Mouse (Mus musculus) stomach, embryonic 14.5 days (tissue): ENCODE data around the gene Prune2. TPM values are rescaled to one million over a fixed set of nuclear protein-coding genes. Genes with fewer than 3 reads are reported as not detected.

Experiments
- ATAC-seq: fragments of 200-750 bp; cut with Nextera tagmentation; 2 replicates; pipeline ENCODE4 v1.8.0; 2017; ENCODE audit warnings: low read depth, moderate TSS enrichment; ENCODE audit not compliant: insufficient number of reproducible peaks, insufficient read depth, low FRiP score
- H3K27ac ChIP-seq: fragments of 300-500 bp; sonication (generic); 2 replicates; pipeline ENCODE4 v1.5.1; 2014; ENCODE audit warnings: mild to moderate bottlenecking, low read length, moderate library complexity, mixed read lengths
- H3K27me3 ChIP-seq: fragments of 300-500 bp; sonication (generic); 2 replicates; pipeline ENCODE4 v1.6.1; 2014; ENCODE audit warnings: low read length, control low read depth, mixed read lengths; ENCODE audit not compliant: control insufficient read depth, insufficient read depth
- H3K36me3 ChIP-seq: fragments of 300-500 bp; sonication (generic); 2 replicates; pipeline ENCODE4 v1.6.1; 2014; ENCODE audit warnings: mild to moderate bottlenecking, control low read depth, low read length, moderate library complexity, mixed read lengths; ENCODE audit not compliant: control insufficient read depth, insufficient read depth
- H3K4me1 ChIP-seq: fragments of 300-500 bp; sonication (generic); 2 replicates; pipeline ENCODE4 v1.6.1; 2014; ENCODE audit warnings: low read length, control low read depth, mixed read lengths; ENCODE audit not compliant: control insufficient read depth, insufficient read depth
- H3K4me2 ChIP-seq: fragments of 300-500 bp; sonication (generic); replicated peaks from 2 replicates; pipeline ENCODE4 v1.6.1; 2014; ENCODE audit warnings: low read depth, low read length, control low read depth
- H3K4me3 ChIP-seq: fragments of 300-500 bp; sonication (generic); 2 replicates; pipeline ENCODE4 v1.5.1; 2014; ENCODE audit warnings: low read depth, low read length, control low read depth
- H3K9ac ChIP-seq: fragments of 300-500 bp; sonication (generic); replicated peaks from 2 replicates; pipeline ENCODE4 v1.6.1; 2014; ENCODE audit warnings: low read depth, mild to moderate bottlenecking, control low read depth, low read length, moderate library complexity, mixed read lengths
- H3K9me3 ChIP-seq: fragments of 300-500 bp; sonication (generic); 2 replicates; pipeline ENCODE4 v1.6.1; 2016; ENCODE audit warnings: low read depth, low read length, control low read depth; ENCODE audit not compliant: control insufficient read depth
- WGBS: fragments of 180-500 bp; shearing (Covaris S2); extraction: QIAGEN DNeasy Blood & Tissue Kit; methylation state at CpG from one replicate; pipeline ENCODE4 v1.1.7; 2014; 5-methylcytosine and 5-hydroxymethylcytosine counted together
- polyA plus RNA-seq: library from polyadenylated mRNA; unstranded; fragments of >200 nt; fragmentation: Nextera tagmentation; extraction: Ambion mirVana; gene quantifications from 2 replicates; pipeline ENCODE4 v1.2.1, GENCODE M21; 2014

Prune2 gene
- polyA plus RNA-seq, 1 experiment from 2014 or later = 3.0 TPM

DNA sequence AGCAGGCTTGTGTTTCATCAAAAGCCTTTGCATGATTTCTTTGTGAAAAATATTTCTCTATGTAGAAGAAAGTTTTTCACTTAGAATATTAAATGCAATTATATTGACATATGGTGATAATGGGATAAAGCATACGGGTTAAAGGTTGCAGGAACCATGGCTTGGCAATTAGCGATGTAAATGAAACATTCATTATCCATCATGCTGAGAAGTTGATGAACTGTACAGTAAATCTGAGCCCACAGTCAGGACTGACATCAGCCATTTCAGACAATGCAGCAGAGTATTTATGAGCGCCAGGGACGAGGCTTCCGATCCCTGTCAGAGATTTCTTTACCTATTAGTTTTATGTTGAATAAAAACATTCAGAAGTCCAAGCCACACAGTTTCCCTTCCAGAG lies 104.2 kb downstream of the Prune2 start:
- Histone ChIP-seq H3K4me3 (no peak overlapping the region), H3K36me3 (no peaks in the 10 kb centered on the region), H3K4me1 (no peaks in the 10 kb centered on the region), H3K27me3 (no peaks in the 10 kb centered on the region), H3K9me3 (no peaks in the 10 kb centered on the region), H3K4me2 (no peak overlapping the region), H3K27ac (no peak overlapping the region), H3K9ac (no peak overlapping the region)
- ATAC-seq = no peak
- 89% methylated on average over 5 of the region's 5 CpGs for WGBS

DNA sequence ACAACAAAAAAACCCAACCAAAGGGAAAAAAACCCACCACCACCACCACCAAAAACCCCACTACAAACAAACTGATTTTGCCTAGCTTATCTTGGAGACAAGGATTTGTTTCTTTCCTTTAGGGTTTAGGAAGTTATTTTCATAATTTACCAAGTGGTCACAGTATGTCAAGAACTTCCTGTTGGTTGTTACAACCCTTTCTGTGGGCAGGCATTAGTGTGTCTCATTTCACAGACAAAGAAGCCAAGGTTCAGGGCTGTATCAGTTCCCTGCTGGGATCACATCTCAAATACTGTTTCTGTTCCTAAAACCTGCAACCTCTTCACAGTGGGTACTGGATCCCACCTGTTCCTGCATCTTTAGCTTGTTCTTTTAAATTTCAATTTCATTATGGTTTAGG lies 108.5 kb downstream of the Prune2 start:
- Histone ChIP-seq H3K9me3 (no peaks in the 10 kb centered on the region), H3K36me3 (no peaks in the 10 kb centered on the region), H3K27me3 (no peaks in the 10 kb centered on the region), H3K9ac (no peak overlapping the region), H3K4me3 (no peak overlapping the region), H3K4me2 (no peak overlapping the region), H3K4me1 (no peaks in the 10 kb centered on the region), H3K27ac (no peak overlapping the region)
- ATAC-seq = no peak

DNA sequence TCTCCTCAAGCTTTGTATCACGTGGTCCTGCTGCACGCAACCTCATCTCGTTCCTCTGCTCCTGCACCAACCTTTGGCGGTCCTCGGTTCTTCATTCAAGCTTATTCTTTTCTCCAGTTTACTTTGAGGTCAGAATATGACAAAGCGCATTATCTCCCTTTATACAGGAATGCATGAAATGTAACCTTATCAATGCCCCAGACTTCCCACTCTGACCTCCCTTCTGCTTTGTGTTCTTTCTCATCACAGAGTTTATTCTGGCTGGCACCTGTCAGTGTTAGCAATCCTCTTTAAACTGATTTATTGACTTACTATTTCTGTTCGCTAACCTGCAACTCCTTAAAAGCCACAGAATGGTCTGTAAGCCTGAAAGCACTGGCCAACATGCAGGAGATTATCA lies 113.1 kb downstream of the Prune2 start:
- ATAC-seq = no peak

DNA sequence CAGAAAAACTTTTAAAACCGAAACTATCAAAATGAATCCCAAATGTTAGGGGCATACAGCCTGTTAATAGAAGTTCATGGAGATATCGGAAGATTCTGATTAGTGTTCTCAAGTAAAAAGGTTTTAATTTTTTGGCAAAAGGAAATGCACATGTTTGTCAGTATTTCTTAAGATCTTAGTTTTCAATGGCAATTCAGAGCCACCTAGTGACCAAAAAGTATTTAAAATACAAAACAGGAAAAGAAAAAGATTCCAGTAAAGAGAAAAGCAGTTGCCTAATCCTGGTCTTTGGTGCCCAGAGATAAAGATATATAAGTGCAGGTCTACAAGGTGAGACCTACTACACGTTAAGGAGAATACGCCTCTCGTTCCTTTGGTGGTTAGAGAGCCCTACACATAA lies 115.3 kb downstream of the Prune2 start:
- H3K27ac ChIP-seq = no peak overlapping the region
- no peak overlapping the region for H3K4me2 ChIP-seq
- ATAC-seq = no peak
- H3K36me3 ChIP-seq = no peaks in the 10 kb centered on the region
- H3K9ac ChIP-seq = no peak overlapping the region
- WGBS = 90% methylated on average over 5 of the region's 5 CpGs
- H3K27me3 ChIP-seq = no peaks in the 10 kb centered on the region
- no peaks in the 10 kb centered on the region for H3K4me1 ChIP-seq
- H3K4me3 ChIP-seq = no peak overlapping the region
- H3K9me3 ChIP-seq = no peaks in the 10 kb centered on the region

More for the DNA sequence above, 113.1 kb downstream of the Prune2 start:
- Histone ChIP-seq H3K27ac (no peak overlapping the region), H3K4me3 (no peak overlapping the region), H3K36me3 (no peaks in the 10 kb centered on the region), H3K9me3 (no peaks in the 10 kb centered on the region), H3K4me2 (no peak overlapping the region), H3K9ac (no peak overlapping the region), H3K27me3 (no peaks in the 10 kb centered on the region), H3K4me1 (no peaks in the 10 kb centered on the region)
- WGBS = 66% methylated on average over 7 of the region's 7 CpGs

DNA sequence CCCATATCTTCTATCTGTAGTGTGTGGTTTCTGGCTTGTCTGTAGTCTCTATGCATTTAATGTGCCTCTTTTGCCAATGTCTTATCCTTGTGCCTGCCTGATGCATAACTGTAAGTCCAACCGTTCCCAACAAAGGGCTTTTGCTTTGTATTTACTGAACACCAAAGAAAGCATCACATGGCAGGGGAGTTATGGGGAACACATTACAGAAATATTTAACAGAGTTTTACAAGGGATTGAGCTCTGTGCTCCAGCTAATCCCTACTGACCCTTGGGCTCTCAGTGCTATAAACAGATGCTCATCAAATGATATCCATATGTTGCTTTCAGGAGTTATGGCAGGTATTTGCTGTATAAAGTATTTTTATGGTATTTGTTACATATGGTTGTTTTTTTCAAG lies 116.3 kb downstream of the Prune2 start:
- Histone ChIP-seq H3K36me3 (no peaks in the 10 kb centered on the region), H3K4me2 (no peak overlapping the region), H3K4me1 (no peaks in the 10 kb centered on the region), H3K9me3 (no peaks in the 10 kb centered on the region), H3K27ac (no peak overlapping the region), H3K4me3 (no peak overlapping the region), H3K27me3 (no peaks in the 10 kb centered on the region), H3K9ac (no peak overlapping the region)
- ATAC-seq = no peak
- 56% methylated on average over 1 of the region's 1 CpGs for whole genome bisulfite sequencing

DNA sequence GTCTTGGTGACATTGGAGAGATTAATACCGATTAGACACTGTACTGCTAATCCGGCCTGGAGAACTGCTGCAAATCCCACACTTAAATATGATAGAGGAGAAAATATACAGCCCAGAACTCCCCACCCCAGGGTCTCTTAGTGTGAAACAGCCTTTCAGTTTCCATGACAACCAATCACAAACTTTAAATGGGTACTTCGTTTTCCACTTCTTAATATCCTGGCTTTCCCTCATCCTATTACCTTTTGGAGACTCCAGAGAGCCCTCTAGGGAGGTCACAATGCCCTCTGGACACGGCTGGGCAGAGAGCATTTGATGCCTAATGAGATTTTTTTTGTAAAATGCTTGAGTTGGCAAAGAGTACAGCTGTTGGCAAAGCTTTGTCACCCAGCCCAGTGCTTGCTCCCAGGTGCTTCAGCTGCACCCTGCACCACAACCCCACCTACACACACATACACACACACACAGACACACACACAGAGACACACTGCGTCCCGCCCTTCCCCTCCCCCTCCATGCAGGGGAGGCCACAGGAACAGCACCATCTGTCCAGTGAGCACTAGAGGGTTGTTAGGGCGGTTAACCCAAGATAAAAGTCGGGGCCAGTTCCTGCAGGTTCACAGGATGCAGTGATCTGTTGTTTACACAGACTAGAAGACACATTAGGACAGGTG lies 122.9 kb downstream of the Prune2 start:
- ATAC-seq = no peak
- 49% methylated on average over 8 of the region's 8 CpGs for WGBS
- H3K4me2 ChIP-seq = no peak overlapping the region
- H3K27ac ChIP-seq = no peak overlapping the region
- H3K36me3 ChIP-seq = no peaks in the 10 kb centered on the region
- H3K9ac ChIP-seq = no peak overlapping the region
- no peak overlapping the region for H3K4me3 ChIP-seq
- no peaks in the 10 kb centered on the region for H3K9me3 ChIP-seq
- H3K4me1 ChIP-seq = no peaks in the 10 kb centered on the region
- H3K27me3 ChIP-seq = no peaks in the 10 kb centered on the region

DNA sequence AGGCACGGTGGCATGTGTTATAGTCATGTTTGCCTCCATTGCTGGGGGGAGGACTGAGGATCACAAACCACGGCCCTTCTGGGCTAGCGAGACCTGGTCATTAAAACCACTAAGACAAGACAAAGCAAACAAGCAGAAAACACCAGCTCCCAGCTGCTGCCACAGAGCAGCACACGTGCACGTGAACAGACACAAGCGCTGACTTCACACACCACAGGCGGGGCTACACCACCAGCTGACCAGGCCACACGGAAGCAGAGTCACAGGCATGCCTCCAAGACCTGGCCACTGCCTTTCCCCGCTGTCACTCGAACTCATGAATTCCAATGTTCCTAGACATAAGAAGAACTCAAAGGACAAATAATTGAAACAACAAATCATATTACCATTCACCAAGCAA lies 125.5 kb downstream of the Prune2 start:
- Histone ChIP-seq H3K4me3 (no peak overlapping the region), H3K27ac (no peak overlapping the region), H3K4me2 (no peak overlapping the region), H3K9me3 (no peaks in the 10 kb centered on the region), H3K36me3 (no peaks in the 10 kb centered on the region), H3K4me1 (no peaks in the 10 kb centered on the region), H3K9ac (no peak overlapping the region), H3K27me3 (no peaks in the 10 kb centered on the region)
- WGBS = 79% methylated on average over 10 of the region's 10 CpGs
- ATAC-seq = no peak

DNA sequence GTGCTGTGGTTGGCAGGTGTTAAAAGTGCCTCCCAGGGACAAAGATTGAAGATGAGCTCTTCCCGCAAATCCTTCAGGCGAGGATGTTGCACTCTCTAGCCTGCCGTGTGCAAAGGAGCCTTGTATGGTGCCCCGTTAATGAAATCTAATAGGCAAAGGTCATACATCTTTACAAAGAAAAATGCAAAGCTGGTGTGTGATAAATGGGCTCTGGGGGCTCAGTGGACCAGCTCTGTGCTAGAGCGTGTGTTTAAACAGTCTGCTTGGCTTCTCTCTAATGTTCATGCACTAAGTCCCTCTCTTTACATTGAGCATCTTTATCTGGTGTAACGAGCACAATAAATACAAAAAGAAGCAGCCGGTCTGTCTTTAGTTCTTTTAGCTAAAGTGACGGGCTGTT lies 138.1 kb downstream of the Prune2 start:
- ATAC-seq = no peak
- Histone ChIP-seq H3K9me3 (no peaks in the 10 kb centered on the region), H3K36me3 (no peaks in the 10 kb centered on the region), H3K27me3 (no peaks in the 10 kb centered on the region), H3K9ac (no peak overlapping the region), H3K4me3 (no peak overlapping the region), H3K27ac (no peak overlapping the region), H3K4me2 (no peak overlapping the region), H3K4me1 (0 out of 2 replicates have a peak, but pooled peaks cover 5% of the 10 kb centered on the region)
- 19% methylated on average over 8 of the region's 8 CpGs for WGBS

DNA sequence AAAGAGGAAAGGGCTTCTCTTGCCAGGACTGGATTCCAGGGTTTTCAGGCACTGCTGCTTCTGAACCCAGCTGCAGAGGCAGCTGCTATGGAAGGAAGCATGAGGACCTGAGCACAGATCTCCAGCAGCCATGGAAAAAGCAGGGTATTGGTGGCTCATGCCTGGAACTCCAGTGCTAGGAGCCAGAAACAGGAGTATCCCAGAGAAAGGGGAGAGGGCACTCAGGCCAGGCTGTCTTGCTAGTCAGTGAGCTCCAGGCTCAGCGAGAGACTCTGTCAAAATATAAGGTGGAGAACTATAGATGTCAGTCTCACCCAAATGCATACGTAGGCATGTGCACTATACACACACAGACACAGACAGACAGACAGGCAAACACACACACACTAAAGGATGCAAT lies 140.4 kb downstream of the Prune2 start:
- no peaks in the 10 kb centered on the region for H3K36me3 ChIP-seq
- 70% methylated on average over 2 of the region's 2 CpGs for WGBS
- H3K4me3 ChIP-seq = no peak overlapping the region
- H3K4me2 ChIP-seq = no peak overlapping the region
- no peaks in the 10 kb centered on the region for H3K9me3 ChIP-seq
- H3K9ac ChIP-seq = no peak overlapping the region
- no peak overlapping the region for H3K27ac ChIP-seq
- H3K4me1 ChIP-seq = 0 out of 2 replicates have a peak, but pooled peaks cover 5% of the 10 kb centered on the region
- H3K27me3 ChIP-seq = no peaks in the 10 kb centered on the region
- no peak for ATAC-seq
